Mouse (Mus musculus): ENCODE measurements around the gene Sla2.

DNA sequence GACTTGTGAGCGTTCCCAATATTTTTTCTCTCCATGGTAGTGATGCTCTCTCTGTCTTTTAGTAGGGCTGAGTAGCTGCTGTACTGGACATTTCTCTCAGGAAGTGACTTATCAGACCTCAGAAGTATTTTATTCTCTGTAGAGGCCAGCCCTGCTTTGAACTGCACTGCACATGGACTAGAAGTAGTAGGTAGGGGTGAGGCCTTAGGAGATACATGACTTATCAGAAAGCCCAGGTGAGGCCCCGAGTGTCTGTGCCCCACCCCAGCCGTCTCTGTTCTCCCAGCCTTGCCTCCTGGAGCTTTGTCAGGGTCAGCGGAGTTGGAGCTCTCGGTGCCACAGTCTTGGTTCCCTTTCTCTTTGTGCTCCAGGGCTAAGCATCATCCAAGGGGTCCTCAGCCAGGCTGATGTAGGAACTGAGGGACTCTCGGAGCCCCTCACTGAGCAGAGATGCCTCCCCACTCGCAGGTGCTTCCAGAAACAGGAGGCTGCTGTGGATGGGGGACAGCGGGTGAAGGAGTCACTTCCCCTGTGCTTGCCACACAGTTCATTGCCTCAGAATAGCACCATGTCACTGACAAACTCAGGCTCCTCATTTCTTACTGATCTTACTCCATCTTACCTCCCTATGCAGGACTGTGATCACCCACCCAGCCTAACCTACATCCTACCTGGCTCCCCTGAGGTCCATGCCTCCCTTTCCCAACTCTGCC is 12.8 kb downstream of the Sla2 start:
- TF ChIP-seq CTCF (IDR thresholded peaks at IDR 0.05; ENCODE audit: low read depth) (no peak), EP300 (IDR thresholded peaks at IDR 0.05; ENCODE audit: low read depth) (no peak)

Data from liver, postnatal 0 days (tissue).